Mouse (Mus musculus) heart, embryonic 10.5 days (tissue): ENCODE data around the gene Retsat. TPM values are rescaled to one million over a fixed set of nuclear protein-coding genes. Genes with fewer than 3 reads are reported as not detected.
A peak's percentile ranks its signal among the peaks of the same experiment; 100 is the strongest.

ENCODE experiments used
- DNase-seq: peaks from one replicate; pipeline ENCODE4 v3.0.0-alpha.2; 2017; ENCODE audit warnings: low spot score
- H3K27ac ChIP-seq: fragments of 300-500 bp; sonication (generic); 2 replicates; pipeline ENCODE4 v1.5.1; 2016; ENCODE audit warnings: mild to moderate bottlenecking
- H3K27me3 ChIP-seq: fragments of 300-500 bp; sonication (generic); 2 replicates; pipeline ENCODE4 v1.6.1; 2016; ENCODE audit warnings: mild to moderate bottlenecking; ENCODE audit not compliant: poor library complexity, insufficient read depth, severe bottlenecking
- H3K36me3 ChIP-seq: fragments of 300-500 bp; sonication (generic); 2 replicates; pipeline ENCODE4 v1.6.1; 2016; ENCODE audit warnings: mild to moderate bottlenecking, moderate library complexity
- H3K4me1 ChIP-seq: fragments of 300-500 bp; sonication (generic); 2 replicates; pipeline ENCODE4 v1.6.1; 2016; ENCODE audit warnings: mild to moderate bottlenecking
- H3K4me3 ChIP-seq: fragments of 300-500 bp; sonication (generic); 2 replicates; pipeline ENCODE4 v1.5.1; 2016; ENCODE audit warnings: mild to moderate bottlenecking, moderate library complexity
- H3K9me3 ChIP-seq: fragments of 300-500 bp; sonication (generic); 2 replicates; pipeline ENCODE4 v1.6.1; 2016; ENCODE audit warnings: mild to moderate bottlenecking, moderate library complexity
- WGBS: fragments of 180-500 bp; shearing (Covaris S2); methylation state at CpG from one replicate; pipeline ENCODE4 v1.1.7; 2016; 5-methylcytosine and 5-hydroxymethylcytosine counted together
- polyA plus RNA-seq: library from polyadenylated mRNA; unstranded; fragments of >200 nt; fragmentation: Nextera tagmentation; extraction: Ambion mirVana; gene quantifications from 2 replicates; pipeline ENCODE4 v1.2.1, GENCODE M21; 2016

The Retsat gene
- polyA plus RNA-seq, 1 experiment from 2014 or later, result 13.5 TPM

DNA sequence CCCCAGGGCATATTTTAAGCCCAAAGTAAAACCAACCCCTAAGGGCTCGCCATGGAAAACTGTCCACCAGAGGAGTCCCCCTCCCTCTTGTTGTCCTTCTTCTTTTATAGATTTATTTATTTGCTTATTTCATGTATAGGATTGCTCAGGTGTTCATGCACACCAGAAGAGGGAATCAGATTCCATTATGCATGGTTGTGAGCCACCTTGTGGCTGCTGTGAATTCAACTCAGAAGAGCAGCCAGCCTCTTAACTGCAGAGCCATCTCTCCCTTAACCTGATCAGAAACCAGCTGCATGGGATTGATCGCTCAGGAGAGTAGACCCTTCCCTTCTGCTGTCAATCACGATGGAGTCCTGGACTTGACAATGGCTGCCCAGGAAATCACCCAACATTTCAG, 38.7 kb downstream of the Retsat start:
- Histone ChIP-seq H3K4me1 (peaks cover 5% of the 10 kb centered on the region; the same call in 1 of the 2 replicates), H3K36me3 (peaks cover 11% of the 10 kb centered on the region; the same call in 1 of the 2 replicates), H3K27me3 (no peaks in the 10 kb centered on the region), H3K9me3 (no peaks in the 10 kb centered on the region), H3K27ac (no peak overlapping the region), H3K4me3 (no peak overlapping the region)
- 80% methylated on average over 3 of the region's 3 CpGs for WGBS
- DNase-seq, result no peak

DNA sequence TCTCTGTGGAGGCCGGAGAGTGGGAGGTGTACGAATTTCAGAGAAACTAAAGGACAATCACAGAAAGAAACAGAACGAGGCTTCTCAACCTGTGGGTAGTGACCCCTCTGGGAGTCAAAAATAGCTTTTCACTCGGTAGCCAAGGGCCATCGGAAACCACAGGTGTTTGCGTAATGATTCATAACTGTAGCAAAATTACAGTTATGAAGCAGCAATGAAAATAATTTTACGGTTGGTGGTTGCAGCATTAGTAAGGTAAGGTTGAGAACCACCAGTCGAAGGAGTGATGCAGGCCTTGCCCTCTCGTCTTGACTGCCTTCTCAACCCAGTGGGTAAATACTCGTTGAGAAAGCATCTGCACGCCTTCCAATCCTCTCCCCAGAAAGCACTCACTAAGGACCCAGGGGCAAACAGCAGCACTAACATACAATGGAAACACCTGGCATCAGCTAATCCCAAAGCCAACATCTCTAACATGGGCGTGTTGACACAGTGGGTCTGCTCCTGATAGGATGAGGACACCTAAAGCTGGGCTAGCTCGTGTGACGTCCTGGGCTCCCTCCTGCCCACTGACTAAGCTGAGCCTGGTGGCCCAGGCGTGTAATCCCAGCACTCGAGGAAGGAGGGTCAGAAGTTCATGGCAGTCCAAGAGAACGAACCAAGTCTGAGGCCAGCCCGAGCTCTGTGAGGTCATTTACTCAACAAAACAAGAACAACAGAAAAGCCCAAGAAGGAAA, 43.1 kb downstream of the Retsat start:
- WGBS, result 79% methylated on average over 18 of the region's 18 CpGs
- no peak for DNase-seq
- H3K4me3 ChIP-seq, result no peak overlapping the region
- no peaks in the 10 kb centered on the region for H3K36me3 ChIP-seq
- H3K4me1 ChIP-seq, result 0 out of 2 replicates have a peak, but pooled peaks cover 4% of the 10 kb centered on the region
- no peaks in the 10 kb centered on the region for H3K9me3 ChIP-seq
- no peaks in the 10 kb centered on the region for H3K27me3 ChIP-seq
- H3K27ac ChIP-seq, result no peak overlapping the region

DNA sequence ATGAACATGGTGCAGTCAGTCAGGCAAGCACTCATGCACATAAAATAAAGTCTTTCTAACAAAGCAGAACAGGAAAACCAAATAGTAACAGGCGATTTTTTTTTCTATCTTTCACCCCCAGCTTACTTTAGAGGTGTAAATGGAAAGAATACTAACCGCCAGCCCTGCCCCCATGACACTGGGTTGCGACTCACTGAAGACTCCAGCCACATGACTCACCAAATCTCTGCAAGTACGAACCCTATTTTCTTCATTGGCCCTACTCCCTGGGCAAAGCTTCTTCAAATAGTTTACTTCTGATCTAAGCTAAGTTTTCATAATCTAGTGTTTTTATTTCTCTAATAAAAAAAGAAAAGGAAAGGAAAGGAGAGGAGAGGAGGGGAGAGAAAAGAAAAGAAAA, 46.3 kb downstream of the Retsat start:
- Histone ChIP-seq H3K36me3 (0 out of 2 replicates have a peak, but pooled peaks cover 5% of the 10 kb centered on the region), H3K27ac (no peak overlapping the region)
- WGBS, result 64% methylated on average over 4 of the region's 4 CpGs

DNA sequence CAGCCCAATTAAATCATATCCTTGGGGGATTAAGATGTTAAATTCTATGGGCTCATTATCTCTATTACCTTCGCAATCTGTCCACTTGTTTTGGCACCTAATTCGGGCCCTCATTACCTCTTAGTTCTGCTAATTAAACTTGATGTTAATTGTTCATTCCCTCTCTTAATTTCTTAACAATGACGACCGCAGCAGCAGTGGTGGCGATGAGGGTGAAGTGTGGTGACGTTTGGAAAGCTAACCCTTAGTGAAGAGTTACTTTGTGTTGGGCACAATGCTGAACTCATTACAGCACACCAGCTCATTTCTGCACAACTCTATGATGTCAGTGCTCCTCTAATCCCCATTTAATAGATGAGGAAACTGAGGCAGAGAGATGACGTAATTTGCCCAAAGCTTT, 47.1 kb downstream of the Retsat start:
- H3K27ac ChIP-seq, result no peak overlapping the region
- H3K4me3 ChIP-seq, result no peak overlapping the region
- no peaks in the 10 kb centered on the region for H3K27me3 ChIP-seq
- 85% methylated on average over 7 of the region's 7 CpGs for WGBS
- peaks cover 19% of the 10 kb centered on the region for H3K4me1 ChIP-seq
- H3K36me3 ChIP-seq, result 0 out of 2 replicates have a peak, but pooled peaks cover 5% of the 10 kb centered on the region
- DNase-seq, result no peak
- H3K9me3 ChIP-seq, result no peaks in the 10 kb centered on the region

More for the DNA sequence above, 46.3 kb downstream of the Retsat start:
- Histone ChIP-seq H3K4me3 (no peak overlapping the region), H3K9me3 (no peaks in the 10 kb centered on the region), H3K4me1 (peaks cover 19% of the 10 kb centered on the region), H3K27me3 (no peaks in the 10 kb centered on the region)
- DNase-seq, result no peak

DNA sequence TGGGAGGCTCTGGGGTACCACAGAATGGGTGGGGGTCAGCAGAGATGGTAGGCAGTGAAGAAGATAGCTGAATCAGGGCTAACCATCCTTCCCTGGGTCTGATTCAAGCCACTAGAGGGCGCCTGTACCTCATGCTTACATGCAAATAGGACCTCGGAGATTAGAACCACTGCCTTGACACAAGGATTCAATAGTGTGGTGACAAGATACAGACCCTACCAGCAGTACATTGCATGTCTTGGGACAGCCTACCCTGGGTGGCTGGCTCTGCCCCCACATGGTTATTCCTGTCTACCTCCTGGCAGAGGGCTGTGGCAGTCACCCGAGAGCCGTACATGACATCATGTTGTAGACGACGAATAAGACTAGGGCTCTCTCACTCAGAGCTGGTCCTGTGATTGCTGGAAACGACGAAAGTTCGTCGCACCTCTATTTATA, 49.1 kb downstream of the Retsat start:
- H3K27ac ChIP-seq, result no peak overlapping the region
- WGBS, result 35% methylated on average over 10 of the region's 10 CpGs
- peak; percentile 87 for DNase-seq

DNA sequence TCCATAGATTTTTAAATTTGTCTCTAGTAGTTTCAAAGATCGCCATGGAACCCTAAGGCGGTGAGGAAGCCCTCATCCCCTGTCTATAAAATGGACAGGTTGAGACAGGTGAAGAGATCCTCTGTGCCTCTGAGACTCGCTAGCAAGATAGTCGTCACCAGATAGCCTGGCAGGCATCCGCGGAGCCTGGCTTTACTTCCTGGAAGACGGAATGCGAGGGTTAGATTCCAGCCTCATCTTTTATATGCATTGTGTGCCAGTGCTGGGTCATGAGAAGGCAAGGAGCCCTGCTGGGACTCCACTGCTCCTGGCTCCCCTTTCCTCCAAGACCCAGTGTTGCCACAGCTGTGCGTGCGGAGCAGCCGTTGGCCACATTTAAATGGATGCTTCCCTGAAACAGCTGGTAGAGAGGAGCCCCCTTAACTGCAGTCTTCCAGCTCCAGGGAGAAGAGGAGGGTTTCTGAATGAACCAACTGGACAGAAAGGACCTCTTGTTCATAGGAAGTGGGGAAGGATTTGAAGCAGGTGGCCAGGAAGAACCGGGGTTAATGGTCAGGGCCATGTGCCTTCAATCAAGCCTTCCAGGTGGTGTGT, 49.8 kb downstream of the Retsat start:
- peak overlapping the region; percentile 56; the same call in 1 of the 2 replicates for H3K27ac ChIP-seq
- peaks cover 16% of the 10 kb centered on the region for H3K4me1 ChIP-seq
- no peaks in the 10 kb centered on the region for H3K9me3 ChIP-seq
- H3K4me3 ChIP-seq, result no peak overlapping the region
- 0 out of 2 replicates have a peak, but pooled peaks cover 5% of the 10 kb centered on the region for H3K36me3 ChIP-seq
- no peak for DNase-seq
- WGBS, result 69% methylated on average over 12 of the region's 12 CpGs
- H3K27me3 ChIP-seq, result no peaks in the 10 kb centered on the region

More for the DNA sequence above, 49.1 kb downstream of the Retsat start:
- Histone ChIP-seq H3K9me3 (no peaks in the 10 kb centered on the region), H3K4me3 (0 out of 2 replicates have a peak overlapping the region, but pooled peaks have one; percentile 3), H3K4me1 (peaks cover 19% of the 10 kb centered on the region), H3K27me3 (no peaks in the 10 kb centered on the region), H3K36me3 (0 out of 2 replicates have a peak, but pooled peaks cover 5% of the 10 kb centered on the region)

DNA sequence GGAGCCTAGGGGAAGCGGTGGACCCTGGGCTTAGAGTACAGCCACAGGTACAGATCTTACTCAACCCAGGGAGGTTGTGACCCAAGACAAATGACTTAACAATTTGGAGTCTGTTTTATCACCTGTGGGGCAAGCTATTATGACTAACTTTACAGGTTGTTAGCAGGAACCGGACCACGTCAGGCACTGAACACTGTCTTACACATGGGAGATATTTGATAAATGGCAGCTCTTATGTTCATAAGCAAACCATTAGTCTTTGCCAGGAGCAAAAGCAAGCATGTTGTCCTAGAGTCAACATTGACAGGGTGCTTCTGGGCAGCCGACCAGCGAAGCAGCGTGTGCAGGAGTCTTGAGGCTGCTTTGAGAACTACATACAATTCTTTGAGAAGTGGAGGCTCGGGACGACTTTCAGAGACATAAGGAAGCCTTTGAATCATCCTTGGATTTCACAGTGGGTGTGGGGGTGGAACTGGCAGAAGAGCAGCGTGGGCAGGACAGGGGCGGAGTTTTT, 52.1 kb downstream of the Retsat start:
- DNase-seq, result no peak
- WGBS, result 84% methylated on average over 10 of the region's 10 CpGs
- H3K4me3 ChIP-seq, result no peak overlapping the region
- H3K27ac ChIP-seq, result no peak overlapping the region
- H3K9me3 ChIP-seq, result no peaks in the 10 kb centered on the region
- H3K4me1 ChIP-seq, result peaks cover 24% of the 10 kb centered on the region
- 0 out of 2 replicates have a peak, but pooled peaks cover 5% of the 10 kb centered on the region for H3K36me3 ChIP-seq
- H3K27me3 ChIP-seq, result no peaks in the 10 kb centered on the region

DNA sequence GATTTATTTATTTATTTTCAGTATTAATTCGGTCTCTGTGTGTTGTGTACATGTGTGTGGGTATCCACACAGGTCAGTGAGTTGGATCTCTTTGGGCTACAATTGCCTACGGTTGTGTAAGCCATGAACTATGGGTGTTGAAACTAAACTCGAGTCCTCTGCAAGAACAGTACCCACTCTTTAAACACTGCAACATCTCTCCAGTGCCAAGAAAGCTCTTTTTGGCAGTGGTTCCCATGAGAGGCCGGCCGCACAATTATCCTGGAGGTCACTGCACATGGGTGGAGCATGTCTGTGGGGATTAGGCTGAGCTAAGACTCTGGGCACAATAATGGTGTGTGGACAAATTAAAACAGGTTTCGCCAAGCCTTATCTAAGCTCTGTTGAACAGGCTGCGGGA, 55.1 kb downstream of the Retsat start:
- H3K27me3 ChIP-seq, result no peaks in the 10 kb centered on the region
- no peak overlapping the region for H3K4me3 ChIP-seq
- H3K36me3 ChIP-seq, result no peaks in the 10 kb centered on the region
- H3K9me3 ChIP-seq, result no peaks in the 10 kb centered on the region
- H3K27ac ChIP-seq, result no peak overlapping the region
- 79% methylated on average over 7 of the region's 7 CpGs for WGBS
- peaks cover 23% of the 10 kb centered on the region for H3K4me1 ChIP-seq
- no peak for DNase-seq

DNA sequence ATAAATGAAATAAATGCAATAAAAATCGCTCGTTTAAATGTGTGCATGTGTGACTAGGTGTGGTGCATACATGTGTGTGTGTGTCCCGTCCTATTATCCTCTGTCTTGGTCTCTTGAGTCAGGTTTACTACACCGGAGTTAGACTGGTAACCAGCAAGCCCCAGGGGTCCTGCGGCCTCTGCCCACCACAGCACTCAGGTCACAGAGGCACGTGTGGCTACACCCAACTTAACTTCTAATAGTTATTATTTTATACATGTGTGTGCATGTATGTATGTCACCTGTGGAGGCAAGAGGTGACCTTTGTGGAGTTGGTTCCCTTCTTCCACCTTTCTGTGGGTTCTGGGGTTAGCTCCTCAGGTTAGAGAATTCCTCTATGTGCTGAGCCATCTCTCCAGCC, 56.1 kb downstream of the Retsat start:
- H3K36me3 ChIP-seq, result no peaks in the 10 kb centered on the region
- H3K27ac ChIP-seq, result peak overlapping the region; percentile 33; the same call in 1 of the 2 replicates
- H3K9me3 ChIP-seq, result no peaks in the 10 kb centered on the region
- DNase-seq, result no peak
- H3K4me3 ChIP-seq, result no peak overlapping the region
- 89% methylated on average over 6 of the region's 6 CpGs for WGBS
- H3K27me3 ChIP-seq, result no peaks in the 10 kb centered on the region
- peaks cover 18% of the 10 kb centered on the region for H3K4me1 ChIP-seq

DNA sequence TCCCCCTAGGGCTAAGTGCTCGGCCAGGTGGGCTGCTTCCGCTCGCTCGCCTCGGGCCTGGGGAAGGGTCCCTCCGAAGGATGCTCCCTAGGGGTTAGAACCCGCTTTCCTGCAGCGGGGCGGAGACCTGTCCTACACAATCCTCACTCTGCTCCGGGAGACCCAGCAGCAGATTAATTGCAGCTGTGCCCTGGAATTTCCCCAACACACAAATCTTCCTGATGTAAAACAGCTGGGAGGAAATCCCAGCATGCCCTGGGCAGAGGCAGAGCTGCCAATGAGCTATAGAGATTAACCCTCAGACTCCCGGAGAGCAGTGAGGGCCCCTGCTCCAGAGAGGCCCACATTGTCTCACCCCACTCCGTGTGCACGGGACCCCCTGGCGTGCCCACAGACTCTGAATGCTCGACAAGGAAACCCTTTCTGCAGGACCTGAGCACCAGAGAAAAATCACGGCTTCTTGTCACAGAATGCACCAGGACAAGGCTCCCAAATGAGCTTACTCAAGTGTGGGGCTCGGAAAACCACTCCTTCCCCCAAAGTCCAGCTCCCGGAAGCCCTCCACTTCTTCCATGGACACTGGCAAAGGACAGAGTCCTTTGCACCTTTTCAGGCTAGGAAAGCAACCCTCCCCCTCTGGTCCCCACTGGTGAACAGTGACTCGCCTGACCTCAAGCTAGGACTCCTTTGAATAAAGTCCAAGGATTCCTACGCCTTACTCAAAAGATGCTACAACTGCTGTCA, 57.2 kb downstream of the Retsat start:
- Histone ChIP-seq H3K4me3 (peak overlapping the region; percentile 52), H3K9me3 (no peaks in the 10 kb centered on the region), H3K27me3 (no peaks in the 10 kb centered on the region), H3K36me3 (no peaks in the 10 kb centered on the region), H3K4me1 (peaks cover 28% of the 10 kb centered on the region), H3K27ac (peak overlapping the region; percentile 80)
- WGBS, result 26% methylated on average over 20 of the region's 20 CpGs
- peak; percentile 87 for DNase-seq

DNA sequence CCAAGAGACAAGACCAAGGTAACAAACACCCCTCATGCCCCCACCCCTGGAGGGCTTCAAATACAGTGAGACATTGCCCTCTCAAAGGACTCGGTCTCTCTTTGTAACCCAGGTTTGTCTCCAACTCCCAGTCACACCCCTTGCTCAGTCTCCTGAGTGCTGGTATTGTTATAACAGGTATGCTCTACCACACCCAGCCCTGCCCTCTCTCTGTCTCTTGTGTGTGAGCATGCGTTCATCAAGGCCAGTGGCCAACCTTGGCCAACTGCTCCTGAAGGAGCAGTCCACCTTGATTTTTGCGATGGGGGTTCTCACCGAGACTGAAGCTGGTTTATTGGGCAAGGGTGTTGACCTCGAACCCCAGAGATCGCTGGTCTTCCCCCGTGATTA, 57.8 kb downstream of the Retsat start:
- Histone ChIP-seq H3K27ac (peak overlapping the region; percentile 80), H3K36me3 (no peaks in the 10 kb centered on the region), H3K27me3 (no peaks in the 10 kb centered on the region), H3K4me3 (no peak overlapping the region), H3K9me3 (no peaks in the 10 kb centered on the region), H3K4me1 (peaks cover 34% of the 10 kb centered on the region)
- WGBS, result 87% methylated on average over 7 of the region's 7 CpGs
- no peak for DNase-seq

DNA sequence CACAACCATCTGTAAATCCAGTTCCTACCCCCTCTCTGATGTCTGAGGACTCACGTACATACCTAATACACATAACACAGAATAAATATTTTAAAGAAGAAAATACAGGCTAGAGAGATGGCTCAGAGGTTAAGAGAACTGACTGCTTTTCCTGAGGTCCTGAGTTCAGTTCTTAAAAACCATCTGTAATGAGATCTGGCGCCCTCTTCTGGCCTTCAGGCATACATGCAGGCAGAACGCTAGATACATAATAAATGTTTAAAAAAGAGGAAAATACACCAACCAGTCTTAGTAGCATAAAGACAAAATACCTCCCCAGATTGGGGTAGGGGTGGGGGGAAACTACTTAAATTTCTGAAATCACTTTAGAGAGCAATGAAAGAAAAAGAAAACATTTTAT, 59.7 kb downstream of the Retsat start:
- DNase-seq, result no peak
- H3K4me1 ChIP-seq, result peaks cover 47% of the 10 kb centered on the region
- H3K9me3 ChIP-seq, result no peaks in the 10 kb centered on the region
- H3K36me3 ChIP-seq, result no peaks in the 10 kb centered on the region
- WGBS, result 56% methylated on average over 3 of the region's 3 CpGs
- no peak overlapping the region for H3K27ac ChIP-seq
- no peak overlapping the region for H3K4me3 ChIP-seq
- H3K27me3 ChIP-seq, result no peaks in the 10 kb centered on the region
